Mouse (Mus musculus) megakaryocyte progenitor cell, adult 5-6 weeks (primary cell): ENCODE results near the gene Por. TPM values are rescaled to one million over a fixed set of nuclear protein-coding genes. Genes with fewer than 3 reads are reported as not detected.
A peak's percentile ranks its signal among the peaks of the same experiment; 100 is the strongest.

Experiments
- ATAC-seq: replicated peaks from 2 replicates; pipeline ENCODE4 v1.8.0; 2016; ENCODE audit warnings: mild to moderate bottlenecking, moderate TSS enrichment, inconsistent platforms; ENCODE audit not compliant: poor library complexity
- total RNA-seq, 2 experiments: library from RNA; stranded (forward) in 1 of 2; stranded (reverse) in 1 of 2; fragments of 157-497, 149-512 nt in 1 of 2; fragments of 200-1000 nt in 1 of 2; gene quantifications; 2 replicates each; pipeline versions ENCODE4 v1.2.3 to v1.2.4; 2015 to 2017

Por gene
- total RNA-seq, 2 experiments from 2014 or later = 21.3 to 25.2 TPM

DNA sequence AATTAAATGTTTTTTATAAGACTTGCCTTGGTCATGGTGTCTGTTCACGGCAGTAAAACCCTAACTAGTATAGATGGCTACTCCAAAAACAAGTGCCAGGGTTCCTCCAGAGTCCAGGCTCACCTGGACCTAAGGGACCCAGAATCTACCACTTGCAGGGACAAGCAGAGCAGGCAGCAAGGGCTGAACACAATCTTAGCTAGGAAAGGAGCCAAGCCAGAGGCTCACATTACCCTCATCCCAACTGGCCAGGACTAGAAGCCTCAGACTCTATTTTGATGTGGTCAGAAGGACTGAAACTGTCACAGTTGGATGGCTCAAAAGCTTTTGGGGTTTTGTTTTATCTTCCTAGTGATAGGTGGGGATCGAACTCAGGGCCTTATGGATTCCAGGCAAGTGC, 81.8 kb downstream of the Por start:
- ATAC-seq = no peak

DNA sequence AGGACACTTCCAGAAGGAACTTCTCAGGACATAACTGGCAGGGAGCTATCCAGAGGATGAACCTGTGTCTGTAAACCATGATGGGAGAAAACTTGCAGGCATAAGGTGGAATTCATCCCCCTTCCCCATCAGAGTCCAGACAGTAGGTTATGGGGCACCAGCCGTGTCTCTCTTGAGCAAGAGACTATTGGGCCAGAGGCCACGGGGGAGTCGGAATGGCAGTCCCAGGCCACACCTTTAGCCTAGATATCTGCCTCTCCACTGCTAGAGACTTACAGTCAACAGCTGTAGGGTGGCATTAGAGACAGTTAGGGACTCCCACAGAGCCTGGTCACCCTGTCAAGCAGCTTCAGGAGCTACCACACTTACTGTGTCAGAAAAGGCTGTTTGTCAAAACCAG, 92.0 kb downstream of the Por start:
- no peak for ATAC-seq

DNA sequence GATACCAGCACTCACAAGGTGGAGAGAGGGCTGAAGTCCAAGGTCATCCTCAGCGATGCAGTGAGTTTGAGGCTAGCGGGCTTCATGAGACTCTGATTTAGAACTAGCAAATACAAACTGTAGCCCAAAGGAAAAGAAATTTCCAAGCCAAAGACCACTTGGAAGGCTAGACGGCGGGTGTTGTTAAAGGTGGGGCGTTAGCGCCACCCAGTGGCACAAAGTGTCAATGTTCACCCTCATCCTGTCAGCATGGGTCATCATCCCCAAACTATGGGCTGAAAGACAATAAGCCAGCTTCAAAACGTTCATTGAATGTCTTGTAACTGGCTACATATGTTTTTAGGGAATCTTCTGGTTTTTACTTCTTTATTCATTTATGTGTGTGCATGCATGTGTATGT, 93.7 kb downstream of the Por start:
- peak; percentile 95 for ATAC-seq

DNA sequence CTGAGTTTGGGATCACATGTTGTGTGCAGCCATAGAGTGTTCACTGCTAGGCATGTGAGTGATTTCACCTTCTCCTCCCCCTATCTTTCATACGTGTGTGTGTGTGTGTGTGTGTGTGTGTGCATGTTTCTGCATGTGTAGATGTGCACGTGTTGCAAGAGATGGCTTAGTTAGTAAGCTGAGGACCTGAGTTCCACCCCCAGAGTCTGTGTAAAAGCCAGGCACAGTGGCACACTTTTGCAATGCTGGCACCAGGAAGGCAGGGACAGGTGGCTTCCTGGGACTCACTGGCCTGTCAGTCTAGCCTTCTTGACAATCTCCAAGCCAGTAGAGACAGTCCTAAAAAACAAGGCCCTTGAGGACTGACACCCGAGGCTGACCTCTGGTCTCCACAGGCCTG, 95.1 kb downstream of the Por start:
- no peak for ATAC-seq

DNA sequence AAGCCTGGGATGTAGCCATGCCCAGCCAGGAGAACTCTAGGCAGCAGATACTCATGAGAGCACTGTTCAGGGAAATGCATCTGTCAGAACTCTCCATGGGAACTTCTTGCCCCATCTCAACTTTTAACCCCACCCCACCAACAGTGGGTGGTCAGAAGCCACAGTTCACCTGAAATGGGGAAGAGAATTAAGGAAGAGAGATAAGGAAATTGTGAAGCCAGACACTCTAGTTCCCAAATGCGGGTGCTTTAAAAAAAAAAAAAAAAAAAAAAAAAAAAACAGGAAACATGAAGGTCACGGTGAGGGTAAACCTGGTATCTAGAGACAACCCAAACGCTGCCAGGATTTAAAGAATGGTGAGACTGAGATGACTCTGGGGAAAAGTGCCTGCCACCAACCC, 102.7 kb downstream of the Por start:
- ATAC-seq = peak; percentile 75

DNA sequence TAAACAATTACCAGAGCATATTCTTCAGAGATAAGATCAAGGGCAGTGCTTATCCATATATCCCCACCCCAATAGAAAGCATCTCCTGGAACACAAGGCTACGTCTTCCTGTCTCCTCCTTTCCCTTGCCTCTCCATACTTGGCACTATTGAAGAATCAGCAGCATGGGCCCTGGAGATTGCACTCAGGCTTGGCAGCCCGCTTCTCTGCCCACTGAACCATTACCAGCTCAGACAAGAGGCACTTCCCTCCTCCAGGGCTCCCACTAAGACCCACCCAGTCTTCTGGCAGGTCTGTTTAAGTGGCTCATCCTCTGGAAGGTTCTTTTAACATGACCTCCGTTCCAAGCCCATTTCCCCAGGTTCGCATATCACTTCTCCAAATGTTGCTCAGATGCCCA, 106.7 kb downstream of the Por start:
- ATAC-seq = no peak

DNA sequence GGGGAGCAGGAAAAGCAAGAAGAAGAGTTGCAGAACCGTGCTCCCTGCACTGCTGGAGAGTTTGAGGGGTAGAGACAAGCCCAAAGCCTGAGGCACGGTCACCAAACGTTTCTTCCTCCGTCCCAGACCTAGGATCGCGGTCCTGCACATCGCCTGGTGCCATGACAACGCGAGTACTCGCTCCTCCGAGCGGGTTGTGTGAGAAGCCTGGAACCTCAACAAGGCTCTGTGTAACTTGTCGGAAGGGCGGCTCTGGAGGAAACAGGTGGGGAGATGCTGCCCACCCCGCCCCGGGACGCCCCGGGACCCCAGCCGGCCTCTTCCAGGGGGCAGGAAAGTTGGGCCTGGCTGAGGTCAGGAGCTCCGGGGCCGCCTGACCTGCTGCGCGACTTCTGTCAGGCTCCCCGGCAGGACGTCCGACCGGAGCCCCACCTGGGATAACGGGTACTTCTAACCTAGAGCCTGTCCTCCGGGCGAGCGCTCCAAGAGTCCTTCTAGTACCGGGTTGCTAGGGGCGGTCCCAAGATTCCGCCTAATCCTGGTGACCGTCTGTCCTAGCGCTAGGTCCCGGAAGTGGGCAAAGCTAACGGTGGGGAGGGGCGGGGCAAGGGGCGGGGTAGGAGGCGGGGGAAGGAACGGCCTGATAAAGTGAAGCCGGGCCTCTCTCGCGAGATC, 108.1 kb downstream of the Por start, which contains the start of gene Styxl1:
Styxl1 (minus strand) TSS at position 590 of the 675 bp plus-strand sequence.
- ATAC-seq = no peak

DNA sequence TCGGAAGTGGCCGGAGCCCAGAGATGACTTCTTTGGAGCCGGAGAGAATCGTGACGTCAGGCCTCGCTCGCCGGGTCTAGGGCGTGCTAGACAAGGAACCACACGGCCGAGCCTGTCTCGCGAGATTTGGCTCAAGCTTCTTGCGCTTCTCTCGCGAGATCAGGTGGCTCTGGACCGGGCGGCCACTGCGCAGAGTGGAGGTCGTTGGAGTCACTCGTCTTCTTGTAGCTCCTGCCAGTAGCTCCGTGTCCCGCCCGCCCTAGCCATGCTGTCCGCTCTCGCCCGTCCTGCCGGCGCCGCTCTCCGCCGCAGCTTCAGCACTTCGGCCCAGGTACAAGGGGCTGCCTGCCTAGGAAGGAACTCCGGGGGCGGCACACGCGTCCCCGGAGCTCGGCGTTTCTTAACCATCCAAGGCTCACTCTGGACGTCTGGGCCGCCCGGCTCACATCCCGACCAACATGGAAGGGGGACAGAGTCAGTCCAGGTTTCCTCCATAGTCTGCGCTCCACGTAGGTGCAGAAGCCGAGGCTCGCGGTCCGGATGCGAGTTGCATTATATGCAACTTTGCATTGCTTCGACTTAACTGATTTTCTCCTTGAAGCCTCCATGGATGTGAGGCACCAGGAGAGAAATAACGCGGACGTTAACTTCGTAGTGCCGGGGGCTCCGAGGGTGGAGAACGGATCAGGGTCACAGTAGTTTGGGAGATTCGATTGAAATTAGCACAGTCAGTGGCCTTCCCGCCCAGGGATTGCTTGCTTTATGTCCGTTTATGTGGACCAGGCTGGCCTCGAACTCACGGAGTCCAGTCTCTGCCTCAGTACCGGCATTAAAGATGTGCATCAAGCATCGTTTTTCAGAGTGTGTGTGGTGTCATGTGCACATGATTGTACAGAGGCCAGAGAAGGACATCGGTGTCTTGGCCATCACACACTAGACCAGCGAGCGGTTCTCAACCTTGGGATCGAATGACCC, 108.9 kb downstream of the Por start, which contains the start of gene Mdh2:
Mdh2 (plus strand) TSS at position 10 of the 975 bp plus-strand sequence.
- ATAC-seq = peak; percentile 89

DNA sequence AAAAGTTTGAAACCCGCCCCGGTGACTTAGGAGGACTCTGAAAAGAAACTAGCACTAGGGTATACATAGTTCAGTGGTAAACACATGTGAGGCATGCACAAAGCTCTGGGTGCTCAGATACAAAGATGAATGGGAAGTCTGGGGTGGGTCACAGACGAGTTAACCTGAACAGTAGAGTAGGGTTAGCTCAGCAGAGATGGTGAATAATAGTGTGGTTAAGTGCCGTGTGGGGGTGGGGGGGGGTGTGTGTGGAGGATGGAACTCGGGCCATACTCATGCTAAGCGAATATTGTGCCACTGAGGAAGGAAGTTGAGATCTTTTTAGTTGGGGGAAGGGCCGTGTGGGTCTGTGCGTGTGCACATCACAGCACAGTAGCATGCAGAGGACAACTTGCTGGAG, 110.5 kb downstream of the Por start:
- 0 out of 2 replicates have a peak, but pooled peaks have one; percentile 5 for ATAC-seq

DNA sequence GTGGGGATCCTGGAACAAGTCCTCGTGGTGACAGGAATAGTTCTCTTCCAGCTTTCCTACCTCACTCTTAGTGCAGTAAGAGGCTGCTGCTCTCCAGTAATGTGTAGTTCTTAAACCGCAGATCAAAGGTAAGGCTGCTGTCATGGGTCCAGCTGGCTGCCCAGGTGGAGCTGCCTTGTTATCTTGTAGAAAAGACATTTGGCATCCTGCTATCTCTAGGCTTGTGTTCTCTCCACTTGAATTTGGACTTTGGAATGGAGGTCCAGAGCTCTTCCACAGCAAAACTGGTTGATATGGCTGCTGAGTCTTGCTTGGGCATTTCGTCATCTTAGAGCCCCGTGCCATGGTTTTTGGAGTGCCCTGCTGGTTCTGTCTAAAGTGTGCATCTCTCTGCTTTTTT, 113.1 kb downstream of the Por start:
- no peak for ATAC-seq

Other genes starting within 250 kb of the Por start
- 6.9 and 8.6 TPM in 2 replicates for gene Hip1, start 124.9 kb upstream of the Por start, total RNA-seq (2015)
- gene Hip1, start 124.9 kb upstream of the Por start, total RNA-seq (2017) = 9.4 and 10.6 TPM in 2 replicates
- not detected in 2 replicates for gene Ccl26, start 106.5 kb upstream of the Por start, total RNA-seq (2015)
- not detected in 2 replicates for gene Ccl26, start 106.5 kb upstream of the Por start, total RNA-seq (2017)
- 0.56 and 1.1 TPM in 2 replicates for gene Ccl24, start 97.0 kb upstream of the Por start, total RNA-seq (2015)
- not detected in 2 replicates for gene Ccl24, start 97.0 kb upstream of the Por start, total RNA-seq (2017)
- gene Rhbdd2, start 37.4 kb upstream of the Por start, total RNA-seq (2015) = 14.2 and 17.1 TPM in 2 replicates
- gene Rhbdd2, start 37.4 kb upstream of the Por start, total RNA-seq (2017) = 3.0 and 4.6 TPM in 2 replicates
- 8.5 and 11.6 TPM in 2 replicates for gene Tmem120a, start 74.4 kb downstream of the Por start, total RNA-seq (2015)
- 8.2 and 19.1 TPM in 2 replicates for gene Tmem120a, start 74.4 kb downstream of the Por start, total RNA-seq (2017)
- gene Styxl1, start 108.4 kb downstream of the Por start, total RNA-seq (2015) = not detected in 2 replicates
- gene Styxl1, start 108.4 kb downstream of the Por start, total RNA-seq (2017) = not detected in 2 replicates
- 415 and 419 TPM in 2 replicates for gene Mdh2, start 108.4 kb downstream of the Por start, total RNA-seq (2015)
- 185 and 192 TPM in 2 replicates for gene Mdh2, start 108.4 kb downstream of the Por start, total RNA-seq (2017)
- gene Srrm3, start 136.9 kb downstream of the Por start, total RNA-seq (2015) = not detected in 2 replicates
- gene Srrm3, start 136.9 kb downstream of the Por start, total RNA-seq (2017) = not detected in 2 replicates
- gene Hspb1, start 217.9 kb downstream of the Por start, total RNA-seq (2015) = not detected in 2 replicates
- not detected in 2 replicates for gene Hspb1, start 217.9 kb downstream of the Por start, total RNA-seq (2017)